Mouse (Mus musculus): ENCODE measurements around the gene Krt7. TPM values are rescaled to one million over a fixed set of nuclear protein-coding genes. Genes with fewer than 3 reads are reported as not detected.

The Krt7 gene
- polyA plus RNA-seq, 1 experiment from 2014 or later: 0.18 TPM

DNA sequence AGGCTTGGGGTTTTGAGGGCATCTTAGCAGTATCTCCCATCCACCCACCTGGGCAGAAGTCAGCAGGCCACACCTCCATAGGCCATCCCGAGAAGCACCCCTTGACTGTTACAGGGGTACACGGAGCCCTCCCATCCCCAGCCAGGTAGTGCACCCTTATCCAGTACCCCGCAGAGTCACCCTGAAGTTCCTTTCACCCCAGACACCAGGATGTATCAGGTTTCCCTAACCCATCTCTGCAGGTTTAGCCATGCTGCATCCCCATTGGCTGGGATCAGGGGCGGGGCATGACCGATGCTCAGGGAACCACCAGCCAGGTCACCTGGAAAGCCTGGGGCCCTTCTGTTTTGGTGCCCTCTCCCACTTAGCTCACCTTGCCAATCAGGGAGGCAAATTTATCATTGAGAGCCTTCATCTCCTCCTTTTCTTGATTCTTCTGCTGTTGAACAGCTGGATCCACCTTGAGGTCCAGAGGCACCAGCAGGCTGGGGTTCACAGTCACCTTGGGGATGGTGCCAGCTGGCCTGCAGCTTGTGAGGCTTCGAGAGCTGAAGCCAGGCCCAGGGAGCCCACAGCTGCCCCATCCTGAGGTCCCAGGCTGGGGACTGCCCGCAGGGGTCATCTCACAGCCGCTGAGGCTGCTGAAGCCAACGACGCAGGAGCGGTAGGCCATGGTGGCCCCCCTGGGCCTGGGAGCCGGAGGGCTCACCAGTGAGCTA lies 41.3 kb upstream of the Krt7 start:
- Histone ChIP-seq H3K4me3 (no peak overlapping the region), H3K27ac (no peak overlapping the region), H3K9me3 (replicated peaks) (no peaks in the 10 kb centered on the region), H3K9ac (no peak overlapping the region), H3K36me3 (ENCODE audit: poor library complexity, severe bottlenecking) (no peaks in the 10 kb centered on the region), H3K27me3 (no peaks in the 10 kb centered on the region; the same call in 1 of the 2 replicates), H3K4me1 (peaks cover 9% of the 10 kb centered on the region), H3K4me2 (no peak overlapping the region)
- no peak for ATAC-seq
- WGBS: 39% methylated on average over 12 of the region's 12 CpGs

DNA sequence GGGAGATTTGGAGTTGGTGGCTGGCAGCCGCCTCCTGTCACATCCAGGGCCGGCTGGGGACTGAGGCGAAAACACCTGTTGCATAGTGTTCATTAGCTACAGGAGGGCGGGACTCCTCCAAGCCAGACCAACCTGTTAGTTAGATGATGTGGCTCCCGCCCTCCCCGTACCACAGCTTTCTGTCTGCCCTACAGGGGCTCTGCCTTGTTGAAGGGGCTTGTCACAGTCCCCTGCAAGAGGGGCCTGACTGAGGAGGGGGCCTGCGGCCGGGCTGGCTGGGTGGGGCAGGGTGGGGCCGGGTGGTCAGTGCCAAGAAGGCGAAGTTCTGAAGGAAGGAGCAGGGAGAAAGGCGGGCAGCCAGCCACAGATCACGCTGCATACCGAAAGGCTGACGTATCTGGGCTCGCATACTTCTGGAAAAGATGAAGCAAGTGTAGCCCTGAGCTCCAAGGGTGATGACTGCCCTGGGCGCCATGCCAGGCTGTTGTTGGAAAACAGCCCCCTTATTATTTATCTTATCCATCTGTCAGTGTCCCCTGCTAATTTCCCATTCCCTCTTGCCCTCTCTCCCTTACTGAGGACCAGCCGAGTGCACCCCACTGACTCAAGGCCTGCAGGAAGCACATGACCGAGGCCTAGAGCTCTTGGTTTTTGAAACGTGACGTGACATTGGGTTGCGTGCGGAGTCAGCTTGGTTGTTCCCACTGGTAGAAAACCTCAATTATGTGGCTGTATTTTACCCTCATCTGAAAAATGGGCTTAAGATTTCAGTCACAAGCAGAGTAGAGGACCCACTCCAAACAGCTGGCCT lies 40.5 kb upstream of the Krt7 start, which contains the start of gene Krt80:
Gene Krt80 (minus strand): TSS at position 62 of the 811 bp plus-strand sequence.
- Histone ChIP-seq H3K4me3 (no peak within 1 kb of the TSS), H3K27ac (no peak within 1 kb of the TSS), H3K9ac (no peak within 1 kb of the TSS), H3K4me2 (no peak within 1 kb of the TSS), H3K27me3 (no peaks in the 10 kb centered on the region; the same call in 1 of the 2 replicates), H3K9me3 (replicated peaks) (no peaks in the 10 kb centered on the region), H3K36me3 (ENCODE audit: poor library complexity, severe bottlenecking) (no peaks in the 10 kb centered on the region), H3K4me1 (peaks cover 9% of the 10 kb centered on the region)
- 61% methylated on average over 22 of the region's 22 CpGs for WGBS
- 0 out of 2 replicates have a peak, but pooled peaks have one; percentile 19 for ATAC-seq

DNA sequence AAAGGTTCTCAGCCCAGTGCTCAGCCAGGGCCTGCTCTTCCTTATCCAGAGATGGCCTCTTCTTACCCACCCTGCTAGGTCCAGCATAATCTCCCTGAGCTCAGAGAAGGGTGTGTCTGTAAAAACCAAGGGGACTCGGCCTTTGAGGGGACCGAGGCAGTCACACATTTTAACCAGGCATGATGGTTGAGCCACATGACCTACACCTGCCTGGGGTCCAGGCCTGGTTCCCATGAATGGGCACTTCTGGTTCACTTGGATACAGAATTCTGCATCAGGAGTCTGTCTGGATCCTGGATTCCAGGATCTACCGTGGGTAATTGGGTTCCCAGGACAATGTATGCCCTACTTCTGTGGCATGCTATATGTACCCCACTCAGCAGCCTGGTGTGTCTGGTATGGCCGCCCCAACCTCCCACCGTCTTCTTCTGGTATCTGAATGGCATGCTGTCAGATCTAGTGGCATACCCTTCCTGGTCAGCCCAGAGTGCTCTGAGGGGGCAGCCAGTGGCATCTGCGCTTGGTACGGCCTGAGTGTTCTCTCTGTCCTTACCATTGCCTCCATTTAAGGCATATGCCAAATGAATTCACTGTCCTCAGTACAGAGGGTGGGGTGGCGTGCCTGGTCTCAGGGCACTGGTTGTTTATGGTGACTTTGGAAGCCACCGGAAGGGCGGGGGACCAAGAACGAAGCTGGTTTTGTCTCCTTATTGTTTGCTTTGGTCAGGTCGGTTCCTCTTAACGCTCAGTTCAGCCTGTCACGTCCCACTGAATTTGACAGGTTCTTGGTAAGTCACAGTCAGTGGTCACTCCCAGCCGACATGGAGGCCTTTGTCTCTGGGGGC lies 39.5 kb upstream of the Krt7 start:
- no peak overlapping the region for H3K27ac ChIP-seq
- no peak for ATAC-seq
- no peak overlapping the region for H3K9ac ChIP-seq
- no peak overlapping the region for H3K4me3 ChIP-seq
- H3K4me1 ChIP-seq: peaks cover 15% of the 10 kb centered on the region
- no peak overlapping the region for H3K4me2 ChIP-seq
- no peaks in the 10 kb centered on the region; the same call in 1 of the 2 replicates for H3K27me3 ChIP-seq
- 82% methylated on average over 15 of the region's 15 CpGs for WGBS
- no peaks in the 10 kb centered on the region for H3K36me3 ChIP-seq (ENCODE audit: poor library complexity, severe bottlenecking)
- H3K9me3 ChIP-seq (replicated peaks): no peaks in the 10 kb centered on the region

DNA sequence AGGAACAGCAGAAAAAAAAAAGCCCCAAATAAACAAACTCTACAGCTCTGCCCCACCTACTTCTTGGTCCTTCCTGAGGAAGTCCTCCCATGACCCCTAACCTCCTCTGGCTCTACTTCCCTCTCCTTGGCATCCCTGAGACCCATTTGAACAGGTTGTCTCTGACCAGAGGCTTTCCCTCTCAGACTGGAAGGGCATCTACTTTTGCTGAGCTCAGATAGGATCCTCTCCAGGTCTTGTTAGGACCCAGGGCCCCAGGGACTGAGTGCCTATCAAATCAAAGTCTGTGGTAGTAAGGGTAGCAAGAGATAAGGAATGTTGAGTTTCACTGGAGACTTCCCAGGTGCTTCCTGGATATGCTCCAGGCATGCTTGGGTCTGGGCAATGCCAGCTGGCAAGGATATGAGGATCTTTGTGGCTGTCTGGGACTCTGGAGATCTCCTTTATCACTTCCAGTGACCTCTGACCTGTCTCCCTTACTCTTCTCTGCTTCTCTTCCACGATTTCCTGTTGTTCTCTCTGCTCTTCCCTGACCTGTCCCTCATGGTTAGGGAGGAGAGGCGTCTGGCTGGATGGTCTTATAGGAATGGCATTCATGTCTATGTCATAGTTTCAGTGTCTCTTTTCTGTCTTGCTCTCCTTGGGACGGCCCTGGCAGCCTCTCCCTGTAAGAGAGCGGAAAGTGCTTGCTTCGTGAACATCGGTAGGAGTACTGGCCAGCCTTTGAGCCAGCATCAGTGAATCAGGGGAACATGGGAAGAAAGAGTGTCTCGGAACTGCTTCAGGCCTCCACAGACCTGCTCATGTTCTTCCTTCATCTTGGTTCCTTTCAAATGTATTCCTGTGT lies 38.5 kb upstream of the Krt7 start:
- Histone ChIP-seq H3K9me3 (replicated peaks) (no peaks in the 10 kb centered on the region), H3K27ac (no peak overlapping the region), H3K4me1 (peaks cover 15% of the 10 kb centered on the region), H3K4me2 (no peak overlapping the region), H3K9ac (no peak overlapping the region), H3K4me3 (no peak overlapping the region), H3K36me3 (ENCODE audit: poor library complexity, severe bottlenecking) (no peaks in the 10 kb centered on the region), H3K27me3 (no peaks in the 10 kb centered on the region)
- no peak for ATAC-seq
- WGBS: 80% methylated on average over 7 of the region's 7 CpGs

DNA sequence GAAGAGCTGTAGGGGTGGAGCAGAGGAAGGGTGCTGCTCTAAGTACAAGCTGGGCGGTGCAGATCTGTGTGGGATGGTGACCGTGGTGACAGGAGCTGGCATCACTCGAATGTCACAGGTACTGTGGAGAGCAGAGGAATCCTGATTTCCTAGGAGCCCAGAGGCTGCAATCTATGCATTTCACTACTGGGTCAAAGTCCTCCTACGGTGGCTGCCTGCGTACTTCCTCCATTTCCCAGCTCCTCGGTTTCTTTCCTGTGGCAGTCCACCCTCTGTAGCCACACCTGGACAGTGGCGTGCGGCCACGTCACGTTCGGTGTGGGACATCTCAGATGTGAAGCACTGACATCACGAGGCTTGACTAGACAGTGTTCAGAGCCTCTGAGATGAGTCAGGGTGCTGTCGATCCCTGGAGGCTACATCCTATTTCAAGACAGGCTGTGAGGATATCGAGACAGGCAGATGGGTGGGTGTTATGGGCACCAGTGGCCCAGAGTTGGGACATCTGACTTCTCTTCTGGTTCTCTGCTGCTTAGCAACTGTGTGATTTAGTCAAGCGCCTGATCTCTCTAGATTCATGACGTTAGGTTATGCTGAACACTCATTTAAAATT lies 37.5 kb upstream of the Krt7 start:
- WGBS: 86% methylated on average over 16 of the region's 16 CpGs
- H3K9me3 ChIP-seq (replicated peaks): no peaks in the 10 kb centered on the region
- H3K36me3 ChIP-seq (ENCODE audit: poor library complexity, severe bottlenecking): no peaks in the 10 kb centered on the region
- H3K4me3 ChIP-seq: no peak overlapping the region
- peaks cover 15% of the 10 kb centered on the region for H3K4me1 ChIP-seq
- H3K27me3 ChIP-seq: no peaks in the 10 kb centered on the region
- H3K9ac ChIP-seq: no peak overlapping the region
- no peak overlapping the region for H3K27ac ChIP-seq
- ATAC-seq: no peak
- no peak overlapping the region for H3K4me2 ChIP-seq

DNA sequence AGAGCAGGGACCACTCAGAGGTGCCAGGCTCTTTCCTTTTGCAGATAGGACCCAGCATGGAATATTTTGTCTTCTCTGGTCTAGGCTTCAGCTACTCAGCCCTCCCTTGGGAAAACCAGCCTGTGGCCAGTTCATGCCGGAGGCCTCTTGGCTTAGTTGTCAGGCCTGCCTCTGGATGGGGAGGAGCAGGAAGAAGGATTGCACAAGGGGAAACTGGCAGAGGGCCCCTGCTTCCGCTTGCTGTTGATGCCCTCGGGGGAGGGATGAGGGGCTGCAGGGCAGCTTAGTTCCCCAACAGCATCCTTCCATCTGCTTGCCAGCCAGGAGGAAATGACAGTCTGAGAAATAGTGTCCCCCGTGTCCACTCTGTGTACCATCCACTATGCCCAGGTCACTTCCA lies 36.0 kb upstream of the Krt7 start:
- Histone ChIP-seq H3K9ac (no peak overlapping the region), H3K9me3 (replicated peaks) (no peaks in the 10 kb centered on the region), H3K4me1 (peaks cover 18% of the 10 kb centered on the region), H3K36me3 (ENCODE audit: poor library complexity, severe bottlenecking) (no peaks in the 10 kb centered on the region), H3K27ac (no peak overlapping the region), H3K27me3 (no peaks in the 10 kb centered on the region), H3K4me2 (no peak overlapping the region), H3K4me3 (no peak overlapping the region)
- WGBS: 83% methylated on average over 4 of the region's 4 CpGs
- no peak for ATAC-seq

DNA sequence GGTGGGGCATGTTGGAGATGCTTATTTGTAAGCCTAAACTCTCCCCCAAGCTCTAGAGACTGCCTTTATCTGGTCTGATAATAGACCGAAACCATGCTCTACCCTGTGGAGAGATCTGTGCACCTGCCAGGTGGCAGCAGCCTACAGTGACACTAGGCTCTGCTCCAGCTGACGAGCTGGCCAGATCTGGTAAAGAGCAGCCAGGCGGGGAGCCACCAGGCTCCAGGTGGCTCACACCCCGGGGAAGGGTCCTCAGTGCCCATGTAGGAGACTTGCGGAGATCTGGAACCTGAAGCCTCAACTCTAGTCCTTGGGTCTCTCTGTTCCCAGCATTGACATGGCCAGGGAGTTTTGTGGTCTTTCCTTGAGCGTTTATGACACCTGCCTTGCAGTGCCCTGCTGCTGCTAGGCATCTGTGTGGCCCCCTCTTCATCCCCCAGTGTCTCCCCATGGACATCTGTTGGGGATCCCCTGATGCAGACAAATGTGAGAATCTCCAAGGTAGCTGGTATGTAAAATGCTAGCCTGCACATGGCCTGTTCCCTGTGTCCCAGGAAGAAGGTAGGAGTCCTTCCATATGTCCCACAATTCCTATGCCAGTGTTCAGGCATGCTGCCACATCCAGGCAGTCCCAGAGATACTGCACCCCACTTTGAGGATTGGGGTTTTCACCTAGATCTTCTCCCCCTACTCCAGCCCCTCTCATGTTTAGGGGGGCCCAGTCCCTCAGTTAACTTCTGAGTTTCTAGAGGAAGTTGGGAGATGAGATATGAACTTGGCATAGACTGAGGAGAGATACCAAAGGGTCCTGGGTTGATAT lies 34.7 kb upstream of the Krt7 start:
- H3K27ac ChIP-seq: no peak overlapping the region
- 66% methylated on average over 6 of the region's 6 CpGs for WGBS
- no peaks in the 10 kb centered on the region for H3K27me3 ChIP-seq

DNA sequence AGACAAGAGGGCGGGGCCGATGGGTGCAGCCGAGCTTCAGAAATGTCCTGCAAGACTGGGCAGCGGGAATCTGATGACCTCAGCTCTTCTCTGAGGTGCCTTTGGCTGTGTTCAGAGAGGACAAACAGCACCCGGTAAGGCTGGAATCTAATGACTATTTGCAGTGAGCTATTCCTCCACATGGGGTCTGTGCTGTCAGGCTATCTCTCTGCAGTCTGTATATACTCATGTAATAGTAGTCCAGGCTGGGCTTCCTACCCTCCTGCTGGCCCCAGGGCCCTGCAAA lies 34.1 kb upstream of the Krt7 start:
- Histone ChIP-seq H3K27me3 (no peaks in the 10 kb centered on the region), H3K4me1 (peaks cover 11% of the 10 kb centered on the region; the same call in 1 of the 2 replicates), H3K36me3 (ENCODE audit: poor library complexity, severe bottlenecking) (no peaks in the 10 kb centered on the region), H3K4me2 (no peak overlapping the region), H3K9ac (no peak overlapping the region), H3K9me3 (replicated peaks) (no peaks in the 10 kb centered on the region), H3K27ac (no peak overlapping the region), H3K4me3 (no peak overlapping the region)
- 73% methylated on average over 5 of the region's 5 CpGs for WGBS
- no peak for ATAC-seq

More for the DNA sequence above, 34.7 kb upstream of the Krt7 start:
- no peaks in the 10 kb centered on the region for H3K9me3 ChIP-seq (replicated peaks)
- no peak overlapping the region for H3K4me2 ChIP-seq
- H3K4me1 ChIP-seq: peaks cover 11% of the 10 kb centered on the region; the same call in 1 of the 2 replicates
- ATAC-seq: no peak
- H3K36me3 ChIP-seq (ENCODE audit: poor library complexity, severe bottlenecking): no peaks in the 10 kb centered on the region
- no peak overlapping the region for H3K9ac ChIP-seq
- H3K4me3 ChIP-seq: no peak overlapping the region

DNA sequence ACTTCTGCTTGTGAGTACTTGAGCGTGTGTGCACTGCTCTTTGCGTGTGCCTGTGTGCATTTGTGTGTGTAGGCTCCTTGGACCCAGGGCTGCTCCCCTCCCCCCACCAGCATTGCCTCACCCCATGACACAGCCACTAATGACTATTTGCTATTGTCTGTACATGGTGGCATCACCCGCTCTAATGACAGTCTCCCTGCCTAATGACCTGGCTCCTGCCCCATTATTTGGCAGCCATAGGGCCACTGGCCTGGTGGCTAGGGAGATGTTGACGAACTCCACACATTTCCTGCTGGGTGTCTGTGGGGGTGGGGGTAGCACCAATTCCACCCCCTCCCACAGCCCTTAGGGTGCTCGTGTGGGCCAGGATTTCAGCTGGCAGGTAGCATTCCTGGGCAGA lies 32.2 kb upstream of the Krt7 start:
- Histone ChIP-seq H3K9ac (no peak overlapping the region), H3K27ac (no peak overlapping the region), H3K9me3 (replicated peaks) (no peaks in the 10 kb centered on the region), H3K36me3 (ENCODE audit: poor library complexity, severe bottlenecking) (no peaks in the 10 kb centered on the region), H3K4me2 (no peak overlapping the region), H3K4me3 (no peak overlapping the region), H3K4me1 (peaks cover 11% of the 10 kb centered on the region; the same call in 1 of the 2 replicates), H3K27me3 (no peaks in the 10 kb centered on the region)
- no peak for ATAC-seq
- 52% methylated on average over 5 of the region's 5 CpGs for WGBS

DNA sequence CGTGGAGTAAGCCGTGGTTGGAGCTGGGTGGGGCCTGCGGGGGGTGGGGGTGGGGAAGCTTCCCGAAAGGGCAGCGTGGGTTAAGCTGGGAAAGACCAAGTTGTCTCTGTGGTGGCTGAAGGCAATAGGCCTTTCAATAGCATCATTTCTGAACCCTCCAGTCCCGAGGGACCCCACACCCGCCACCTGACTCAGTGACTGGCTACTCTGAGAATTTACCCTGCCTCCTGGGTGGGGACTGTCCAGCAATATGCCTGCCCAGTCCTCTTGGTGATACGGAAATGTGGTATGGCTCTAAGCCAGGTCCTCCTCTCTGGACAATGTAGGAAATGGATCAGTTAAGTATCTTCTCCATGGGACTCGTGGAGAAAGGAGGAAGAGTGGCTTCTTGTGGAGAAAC lies 29.1 kb upstream of the Krt7 start:
- Histone ChIP-seq H3K36me3 (ENCODE audit: poor library complexity, severe bottlenecking) (no peaks in the 10 kb centered on the region), H3K9ac (no peak overlapping the region), H3K27ac (no peak overlapping the region), H3K4me3 (no peak overlapping the region), H3K27me3 (no peaks in the 10 kb centered on the region), H3K4me1 (0 out of 2 replicates have a peak, but pooled peaks cover 6% of the 10 kb centered on the region), H3K9me3 (replicated peaks) (no peaks in the 10 kb centered on the region), H3K4me2 (no peak overlapping the region)
- 59% methylated on average over 9 of the region's 9 CpGs for WGBS
- ATAC-seq: no peak

All from forebrain, embryonic 13.5 days (tissue).